Mouse (Mus musculus) stomach, embryonic 14.5 days (tissue): ENCODE measurements around the gene Cacna2d1. TPM values are rescaled to one million over a fixed set of nuclear protein-coding genes. Genes with fewer than 3 reads are reported as not detected.
A peak's percentile ranks its signal among the peaks of the same experiment; 100 is the strongest.

ENCODE experiments used
- ATAC-seq: fragments of 200-750 bp; cut with Nextera tagmentation; 2 replicates; pipeline ENCODE4 v1.8.0; 2017; ENCODE audit warnings: low read depth, moderate TSS enrichment; ENCODE audit not compliant: insufficient number of reproducible peaks, insufficient read depth, low FRiP score
- H3K27ac ChIP-seq: fragments of 300-500 bp; sonication (generic); 2 replicates; pipeline ENCODE4 v1.5.1; 2014; ENCODE audit warnings: mild to moderate bottlenecking, low read length, moderate library complexity, mixed read lengths
- H3K27me3 ChIP-seq: fragments of 300-500 bp; sonication (generic); 2 replicates; pipeline ENCODE4 v1.6.1; 2014; ENCODE audit warnings: low read length, control low read depth, mixed read lengths; ENCODE audit not compliant: control insufficient read depth, insufficient read depth
- H3K36me3 ChIP-seq: fragments of 300-500 bp; sonication (generic); 2 replicates; pipeline ENCODE4 v1.6.1; 2014; ENCODE audit warnings: mild to moderate bottlenecking, control low read depth, low read length, moderate library complexity, mixed read lengths; ENCODE audit not compliant: control insufficient read depth, insufficient read depth
- H3K4me1 ChIP-seq: fragments of 300-500 bp; sonication (generic); 2 replicates; pipeline ENCODE4 v1.6.1; 2014; ENCODE audit warnings: low read length, control low read depth, mixed read lengths; ENCODE audit not compliant: control insufficient read depth, insufficient read depth
- H3K4me2 ChIP-seq: fragments of 300-500 bp; sonication (generic); replicated peaks from 2 replicates; pipeline ENCODE4 v1.6.1; 2014; ENCODE audit warnings: low read depth, low read length, control low read depth
- H3K4me3 ChIP-seq: fragments of 300-500 bp; sonication (generic); 2 replicates; pipeline ENCODE4 v1.5.1; 2014; ENCODE audit warnings: low read depth, low read length, control low read depth
- H3K9ac ChIP-seq: fragments of 300-500 bp; sonication (generic); replicated peaks from 2 replicates; pipeline ENCODE4 v1.6.1; 2014; ENCODE audit warnings: low read depth, mild to moderate bottlenecking, control low read depth, low read length, moderate library complexity, mixed read lengths
- H3K9me3 ChIP-seq: fragments of 300-500 bp; sonication (generic); 2 replicates; pipeline ENCODE4 v1.6.1; 2016; ENCODE audit warnings: low read depth, low read length, control low read depth; ENCODE audit not compliant: control insufficient read depth
- WGBS: fragments of 180-500 bp; shearing (Covaris S2); extraction: QIAGEN DNeasy Blood & Tissue Kit; methylation state at CpG from one replicate; pipeline ENCODE4 v1.1.7; 2014; 5-methylcytosine and 5-hydroxymethylcytosine counted together
- polyA plus RNA-seq: library from polyadenylated mRNA; unstranded; fragments of >200 nt; fragmentation: Nextera tagmentation; extraction: Ambion mirVana; gene quantifications from 2 replicates; pipeline ENCODE4 v1.2.1, GENCODE M21; 2014

Cacna2d1 gene
- polyA plus RNA-seq, 1 experiment from 2014 or later: 21.9 TPM

DNA sequence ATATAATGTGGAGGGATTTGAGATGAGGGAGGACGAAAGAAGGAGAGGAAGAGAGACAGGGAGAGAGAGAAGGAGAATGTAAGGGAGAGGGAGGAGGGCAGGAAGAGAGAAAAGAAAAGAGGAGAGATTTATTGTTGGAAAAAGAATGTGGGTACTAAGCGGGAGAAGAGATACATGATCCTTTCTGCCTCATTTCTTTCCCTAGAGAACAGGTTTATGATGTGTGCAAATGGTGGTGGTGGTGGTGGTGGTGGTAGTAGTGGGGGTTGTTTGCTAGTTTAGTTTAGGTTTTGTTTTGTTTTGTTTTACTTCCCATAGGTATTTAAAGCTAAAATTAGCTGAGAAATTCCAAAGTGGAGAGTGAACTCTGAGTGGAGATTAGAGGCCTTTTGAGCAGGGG, 79.9 kb downstream of the Cacna2d1 start:
- H3K9ac ChIP-seq: no peak overlapping the region
- H3K36me3 ChIP-seq: no peaks in the 10 kb centered on the region
- WGBS: 64% methylated on average over 2 of the region's 2 CpGs
- H3K4me3 ChIP-seq: no peak overlapping the region
- no peak for ATAC-seq
- no peaks in the 10 kb centered on the region for H3K27me3 ChIP-seq
- H3K4me2 ChIP-seq: no peak overlapping the region
- no peaks in the 10 kb centered on the region for H3K4me1 ChIP-seq
- H3K27ac ChIP-seq: no peak overlapping the region
- no peaks in the 10 kb centered on the region for H3K9me3 ChIP-seq

DNA sequence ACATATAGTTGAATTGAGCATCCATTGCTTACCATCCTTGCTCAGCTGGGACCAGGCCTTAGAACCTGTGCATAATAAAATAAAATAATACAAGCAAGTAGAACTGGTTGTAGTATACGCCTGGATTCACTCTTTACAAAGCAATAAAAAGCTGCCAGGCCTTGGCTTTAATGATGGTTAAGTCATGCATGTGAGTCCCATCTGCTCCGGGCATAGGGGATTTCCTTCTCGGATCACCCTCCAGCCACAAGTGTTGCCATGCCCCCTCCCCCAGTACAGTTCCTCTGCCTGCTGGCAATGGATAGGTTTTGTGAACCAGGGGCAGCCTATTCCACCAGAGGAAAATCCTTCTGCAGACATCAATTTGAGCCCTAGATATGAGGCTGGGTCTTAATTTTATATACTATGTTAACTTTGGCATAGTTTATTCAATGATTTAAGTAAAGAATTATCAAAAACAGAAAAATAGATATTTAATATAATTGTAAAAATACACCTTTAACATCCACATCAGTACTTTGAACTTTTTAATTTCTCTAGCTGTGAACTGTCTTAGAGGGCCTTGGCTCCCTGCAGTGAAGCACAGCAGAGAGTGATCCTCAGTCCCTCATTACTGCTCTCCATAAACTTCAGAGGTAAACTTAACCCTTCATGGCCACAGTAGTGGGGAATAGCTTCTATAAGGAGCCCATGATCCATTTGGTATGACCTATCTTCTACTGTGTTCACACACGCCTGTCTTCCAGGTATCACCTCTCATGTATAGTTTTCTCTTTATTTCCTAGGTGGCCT, 90.3 kb downstream of the Cacna2d1 start:
- no peak overlapping the region for H3K4me3 ChIP-seq
- no peak for ATAC-seq
- no peaks in the 10 kb centered on the region for H3K9me3 ChIP-seq
- no peak overlapping the region for H3K9ac ChIP-seq
- H3K4me2 ChIP-seq: no peak overlapping the region
- no peaks in the 10 kb centered on the region for H3K4me1 ChIP-seq
- H3K36me3 ChIP-seq: no peaks in the 10 kb centered on the region
- H3K27me3 ChIP-seq: no peaks in the 10 kb centered on the region
- 79% methylated on average over 4 of the region's 4 CpGs for WGBS
- H3K27ac ChIP-seq: no peak overlapping the region

GRCm38 (mm10) chr5:16028881-16029280, 94.4 kb downstream of the Cacna2d1 start:
- WGBS: 85% methylated on average over 6 of the region's 6 CpGs
- no peak for ATAC-seq

DNA sequence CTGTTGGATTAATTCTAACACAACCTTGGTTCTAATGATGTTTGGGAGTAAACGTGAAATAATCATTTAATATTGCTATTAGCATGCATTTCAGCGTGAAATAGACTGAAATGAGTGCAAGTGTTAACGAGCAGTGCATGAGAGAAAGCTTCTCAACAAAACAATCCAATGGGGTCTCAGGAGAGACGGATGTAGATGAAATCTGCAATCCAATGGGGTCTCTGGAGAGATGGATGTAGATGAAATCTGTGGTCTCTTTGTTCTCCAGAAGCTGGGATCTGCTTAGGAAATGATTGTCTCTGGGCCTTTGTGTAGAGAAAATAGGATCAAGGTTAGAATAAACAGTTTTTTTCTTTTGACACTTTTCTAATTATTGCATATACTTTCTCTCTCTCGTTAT, 95.0 kb downstream of the Cacna2d1 start:
- H3K9ac ChIP-seq: no peak overlapping the region
- no peak overlapping the region for H3K4me2 ChIP-seq
- no peaks in the 10 kb centered on the region for H3K27me3 ChIP-seq
- 88% methylated on average over 5 of the region's 5 CpGs for WGBS
- no peaks in the 10 kb centered on the region for H3K4me1 ChIP-seq
- no peak overlapping the region for H3K27ac ChIP-seq
- H3K36me3 ChIP-seq: no peaks in the 10 kb centered on the region
- ATAC-seq: no peak
- H3K4me3 ChIP-seq: no peak overlapping the region
- no peaks in the 10 kb centered on the region for H3K9me3 ChIP-seq

More at GRCm38 (mm10) chr5:16028881-16029280, 94.4 kb downstream of the Cacna2d1 start:
- H3K9ac ChIP-seq: no peak overlapping the region
- H3K4me3 ChIP-seq: no peak overlapping the region
- H3K27me3 ChIP-seq: no peaks in the 10 kb centered on the region
- no peak overlapping the region for H3K27ac ChIP-seq
- H3K4me1 ChIP-seq: no peaks in the 10 kb centered on the region
- no peaks in the 10 kb centered on the region for H3K36me3 ChIP-seq
- H3K4me2 ChIP-seq: no peak overlapping the region
- no peaks in the 10 kb centered on the region for H3K9me3 ChIP-seq

DNA sequence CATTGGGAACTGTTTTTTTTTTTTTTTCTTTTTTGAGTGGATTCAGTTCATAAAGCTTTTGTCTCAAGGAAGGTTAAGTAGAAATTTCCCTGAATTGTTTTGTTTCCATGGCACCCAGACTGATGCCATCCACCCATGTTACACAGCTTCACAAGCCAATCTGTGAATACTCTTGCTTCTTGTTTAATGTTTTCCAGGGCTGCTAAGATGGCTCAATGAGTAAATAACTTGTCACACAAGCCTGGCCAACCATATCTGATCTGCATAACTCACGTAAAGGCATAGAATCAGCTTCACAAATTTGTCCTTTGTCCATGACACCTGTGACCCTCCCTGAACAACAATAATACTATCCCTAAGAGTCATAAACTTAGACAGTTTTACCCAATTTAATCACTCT, 99.1 kb downstream of the Cacna2d1 start:
- H3K9me3 ChIP-seq: no peaks in the 10 kb centered on the region
- no peak overlapping the region for H3K4me2 ChIP-seq
- no peaks in the 10 kb centered on the region for H3K4me1 ChIP-seq
- no peak for ATAC-seq
- no peak overlapping the region for H3K9ac ChIP-seq
- no peaks in the 10 kb centered on the region for H3K36me3 ChIP-seq
- H3K27me3 ChIP-seq: no peaks in the 10 kb centered on the region
- no peak overlapping the region for H3K27ac ChIP-seq
- 82% methylated on average over 1 of the region's 1 CpGs for WGBS
- no peak overlapping the region for H3K4me3 ChIP-seq

- Histone ChIP-seq H3K4me1 (no peaks in the 10 kb centered on the region), H3K27ac (no peak overlapping the region), H3K27me3 (no peaks in the 10 kb centered on the region), H3K9me3 (no peaks in the 10 kb centered on the region), H3K9ac (no peak overlapping the region), H3K36me3 (no peaks in the 10 kb centered on the region), H3K4me2 (no peak overlapping the region), H3K4me3 (no peak overlapping the region)
- 80% methylated on average over 1 of the region's 1 CpGs for WGBS
- no peak for ATAC-seq
These were observed 100.8 kb downstream of the Cacna2d1 start for GRCm38 (mm10) chr5:16035259-16035658.

DNA sequence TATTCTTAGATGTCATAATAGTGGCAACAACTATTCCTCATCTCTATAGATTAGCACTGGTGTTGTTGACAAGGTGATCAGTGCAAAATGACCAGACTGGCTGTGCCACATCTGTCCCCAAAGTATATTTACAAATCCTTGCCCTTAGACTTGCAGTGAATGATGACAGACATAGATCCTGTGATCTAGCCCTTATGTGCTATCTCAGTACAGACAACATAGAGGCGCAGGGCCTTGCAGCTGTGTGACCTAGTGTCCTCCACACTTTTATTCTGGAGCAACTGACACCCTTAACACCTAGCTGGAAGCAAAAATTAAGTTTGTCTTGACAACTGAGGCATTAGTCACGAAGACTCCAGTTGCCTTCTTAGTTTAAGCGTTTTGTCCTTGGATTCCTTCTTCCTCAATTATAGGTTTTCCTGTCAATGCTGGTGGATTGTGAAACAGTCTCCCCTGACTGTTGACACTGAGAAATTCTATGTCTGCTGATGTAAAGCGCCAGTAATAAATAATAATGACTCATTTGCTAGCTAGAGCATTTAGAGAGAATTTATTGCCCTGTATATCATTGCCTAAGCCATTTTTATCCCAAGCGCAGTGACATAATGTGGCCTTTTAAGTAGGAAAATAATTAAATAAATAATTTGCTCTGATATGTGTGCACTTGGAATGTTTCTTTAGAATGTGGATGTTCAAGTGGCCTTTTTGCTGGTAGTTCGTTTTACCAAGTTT, 110.8 kb downstream of the Cacna2d1 start:
- no peak overlapping the region for H3K27ac ChIP-seq
- H3K4me1 ChIP-seq: 0 out of 2 replicates have a peak, but pooled peaks cover 3% of the 10 kb centered on the region
- no peaks in the 10 kb centered on the region for H3K9me3 ChIP-seq
- no peak overlapping the region for H3K4me2 ChIP-seq
- H3K36me3 ChIP-seq: no peaks in the 10 kb centered on the region
- H3K27me3 ChIP-seq: no peaks in the 10 kb centered on the region
- no peak for ATAC-seq
- no peak overlapping the region for H3K9ac ChIP-seq
- no peak overlapping the region for H3K4me3 ChIP-seq
- WGBS: 58% methylated on average over 6 of the region's 6 CpGs

GRCm38 (mm10) chr5:16047452-16048191, 113.1 kb downstream of the Cacna2d1 start:
- no peak overlapping the region for H3K9ac ChIP-seq
- H3K4me1 ChIP-seq: 0 out of 2 replicates have a peak, but pooled peaks cover 3% of the 10 kb centered on the region
- H3K9me3 ChIP-seq: no peaks in the 10 kb centered on the region
- 33% methylated on average over 10 of the region's 10 CpGs for WGBS
- ATAC-seq: peak; percentile 63; the same call in 1 of the 2 replicates
- H3K27ac ChIP-seq: peak overlapping the region; percentile 59
- H3K4me3 ChIP-seq: 0 out of 2 replicates have a peak overlapping the region, but pooled peaks have one; percentile 1
- H3K27me3 ChIP-seq: no peaks in the 10 kb centered on the region
- peak overlapping the region; percentile 30 for H3K4me2 ChIP-seq
- no peaks in the 10 kb centered on the region for H3K36me3 ChIP-seq
